Mouse (Mus musculus) heart, embryonic 12.5 days (tissue): ENCODE measurements around the gene D630036H23Rik. TPM values are rescaled to one million over a fixed set of nuclear protein-coding genes. Genes with fewer than 3 reads are reported as not detected.
"Not testable (repeated sequence)": the region's sequence is repeated elsewhere in the genome, so short reads cannot be mapped to it uniquely, and the experiment has no call there.

ENCODE experiments used
- ATAC-seq: fragments of 200-750 bp; cut with Nextera tagmentation; 2 replicates; pipeline ENCODE4 v1.8.0; 2017; ENCODE audit warnings: moderate TSS enrichment, moderate library complexity; ENCODE audit not compliant: insufficient number of reproducible peaks, low FRiP score
- H3K27ac ChIP-seq: fragments of 300-500 bp; sonication (generic); 2 replicates; pipeline ENCODE4 v1.5.1; 2016; ENCODE audit warnings: mild to moderate bottlenecking, moderate library complexity; ENCODE audit not compliant: poor library complexity, severe bottlenecking
- H3K27me3 ChIP-seq: fragments of 300-500 bp; sonication (generic); replicated peaks from 2 replicates; pipeline ENCODE4 v1.6.1; 2016; ENCODE audit warnings: mild to moderate bottlenecking, moderate library complexity
- H3K36me3 ChIP-seq: fragments of 300-500 bp; sonication (generic); 2 replicates; pipeline ENCODE4 v1.6.1; 2016; ENCODE audit warnings: mild to moderate bottlenecking, moderate library complexity
- H3K4me1 ChIP-seq: fragments of 300-500 bp; sonication (generic); replicated peaks from 2 replicates; pipeline ENCODE4 v1.6.1; 2016; ENCODE audit warnings: mild to moderate bottlenecking
- H3K4me2 ChIP-seq: fragments of 300-500 bp; sonication (generic); 2 replicates; pipeline ENCODE4 v1.6.1; 2016; ENCODE audit warnings: mild to moderate bottlenecking, moderate library complexity
- H3K4me3 ChIP-seq: fragments of 300-500 bp; sonication (generic); 2 replicates; pipeline ENCODE4 v1.5.1; 2016; ENCODE audit warnings: mild to moderate bottlenecking
- H3K9ac ChIP-seq: fragments of 300-500 bp; sonication (generic); 2 replicates; pipeline ENCODE4 v1.6.1; 2016; ENCODE audit warnings: mild to moderate bottlenecking, moderate library complexity
- H3K9me3 ChIP-seq: fragments of 300-500 bp; sonication (generic); replicated peaks from 2 replicates; pipeline ENCODE4 v1.6.1; 2016; ENCODE audit warnings: mild to moderate bottlenecking, moderate library complexity
- WGBS: fragments of 180-500 bp; shearing (Covaris S2); methylation state at CpG from one replicate; pipeline ENCODE4 v1.1.7; 2016; 5-methylcytosine and 5-hydroxymethylcytosine counted together
- polyA plus RNA-seq: library from polyadenylated mRNA; unstranded; fragments of >200 nt; fragmentation: Nextera tagmentation; extraction: Ambion mirVana; gene quantifications from 2 replicates; pipeline ENCODE4 v1.2.1, GENCODE M21; 2016

D630036H23Rik gene
- polyA plus RNA-seq = 1.1 and 1.4 TPM in 2 replicates

GRCm38 (mm10) chr12:36381441-36382340 is at the start of gene D630036H23Rik, which contains the start of gene Ispd:
TSS of gene D630036H23Rik (minus strand) at chr12:36382181.
TSS of gene Ispd (plus strand) at chr12:36381450.
- H3K4me2 ChIP-seq = peak within 1 kb of the TSS; percentile 78
- under 1% methylated on average over 64 of the region's 64 CpGs for WGBS

DNA sequence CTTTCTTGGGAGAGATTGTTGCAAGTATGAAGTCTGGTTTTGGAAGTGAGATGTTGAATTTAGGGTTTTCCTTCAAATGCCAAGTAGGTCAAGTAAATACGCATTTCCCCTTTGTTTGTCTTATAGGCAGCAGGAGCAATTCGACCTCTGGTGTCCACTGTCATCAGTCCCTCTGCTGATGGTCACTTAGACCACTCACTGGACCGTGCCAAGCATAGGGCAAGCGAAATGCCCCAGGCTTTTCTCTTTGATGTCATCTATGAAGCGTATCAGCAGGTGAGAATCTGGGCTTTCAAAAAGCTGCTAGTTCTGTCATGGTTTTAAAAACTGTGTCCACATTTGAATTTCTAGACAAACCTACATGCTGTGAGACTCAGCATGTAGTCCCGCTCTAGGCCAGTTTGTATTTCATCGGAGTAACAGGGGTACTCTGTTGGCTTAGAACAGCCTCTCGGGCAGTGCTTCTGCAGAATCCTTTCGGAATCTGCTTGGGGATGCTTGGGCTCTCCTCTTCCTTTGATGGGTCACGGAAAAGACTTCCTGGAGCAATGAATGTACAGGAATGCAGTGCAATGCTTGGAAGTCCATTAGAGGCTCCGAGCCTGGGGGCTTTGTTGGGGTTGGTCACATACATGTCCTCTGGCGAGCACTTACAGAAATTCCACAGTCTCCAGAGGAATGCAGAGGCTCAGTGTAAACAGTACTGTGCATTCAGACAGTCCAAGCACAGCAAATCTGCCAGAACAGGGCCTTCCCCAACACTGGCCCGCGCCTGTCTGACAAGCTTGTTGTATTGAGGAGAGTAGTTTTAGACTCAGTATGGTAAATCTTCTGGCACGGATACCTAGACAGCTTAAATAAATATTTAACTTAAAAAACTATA is 44.4 kb upstream of the D630036H23Rik start:
- Histone ChIP-seq H3K27me3 (no peaks in the 10 kb centered on the region), H3K9ac (no peak overlapping the region), H3K9me3 (no peaks in the 10 kb centered on the region), H3K27ac (no peak overlapping the region), H3K4me2 (no peak overlapping the region), H3K36me3 (no peaks in the 10 kb centered on the region), H3K4me3 (no peak overlapping the region), H3K4me1 (0 out of 2 replicates have a peak, but pooled peaks cover 4% of the 10 kb centered on the region)
- ATAC-seq = no peak
- WGBS = 72% methylated on average over 15 of the region's 15 CpGs

More at GRCm38 (mm10) chr12:36381441-36382340, at the start of gene D630036H23Rik, which contains the start of gene Ispd:
- H3K9ac ChIP-seq = peak within 1 kb of the TSS; percentile 95
- H3K9me3 ChIP-seq = no peaks in the 10 kb centered on the region
- peak within 1 kb of the TSS; percentile 74 for H3K4me3 ChIP-seq
- H3K27ac ChIP-seq = peak within 1 kb of the TSS; percentile 95
- H3K27me3 ChIP-seq = no peaks in the 10 kb centered on the region
- no peaks in the 10 kb centered on the region for H3K36me3 ChIP-seq
- peaks cover 3% of the 10 kb centered on the region; the same call in 1 of the 2 replicates for H3K4me1 ChIP-seq
- peak; percentile 89 for ATAC-seq

DNA sequence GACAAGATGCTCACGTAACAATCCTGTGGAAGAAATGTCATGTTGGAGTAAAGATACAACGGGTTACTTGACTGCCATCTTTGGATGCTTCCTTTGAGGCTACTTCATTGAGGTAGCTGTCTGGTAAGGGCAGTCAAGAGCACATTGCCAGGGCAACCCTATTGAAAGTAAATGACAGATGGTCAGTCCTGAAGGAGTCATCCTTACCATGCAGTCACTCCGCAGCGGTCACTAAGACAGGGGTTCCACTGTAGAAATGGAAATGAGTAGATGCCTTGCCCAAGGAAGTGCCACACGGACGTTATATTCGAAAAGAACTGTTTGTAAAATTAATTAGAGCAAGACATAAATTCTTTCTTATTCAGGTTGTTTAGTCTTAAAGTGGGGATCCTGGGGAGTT is 43.3 kb upstream of the D630036H23Rik start:
- H3K4me1 ChIP-seq = 0 out of 2 replicates have a peak, but pooled peaks cover 4% of the 10 kb centered on the region
- H3K36me3 ChIP-seq = no peaks in the 10 kb centered on the region
- no peak overlapping the region for H3K4me2 ChIP-seq
- no peak for ATAC-seq
- H3K27me3 ChIP-seq = no peaks in the 10 kb centered on the region
- H3K9ac ChIP-seq = no peak overlapping the region
- no peak overlapping the region for H3K4me3 ChIP-seq
- no peaks in the 10 kb centered on the region for H3K9me3 ChIP-seq
- H3K27ac ChIP-seq = no peak overlapping the region
- WGBS = 84% methylated on average over 7 of the region's 7 CpGs

DNA sequence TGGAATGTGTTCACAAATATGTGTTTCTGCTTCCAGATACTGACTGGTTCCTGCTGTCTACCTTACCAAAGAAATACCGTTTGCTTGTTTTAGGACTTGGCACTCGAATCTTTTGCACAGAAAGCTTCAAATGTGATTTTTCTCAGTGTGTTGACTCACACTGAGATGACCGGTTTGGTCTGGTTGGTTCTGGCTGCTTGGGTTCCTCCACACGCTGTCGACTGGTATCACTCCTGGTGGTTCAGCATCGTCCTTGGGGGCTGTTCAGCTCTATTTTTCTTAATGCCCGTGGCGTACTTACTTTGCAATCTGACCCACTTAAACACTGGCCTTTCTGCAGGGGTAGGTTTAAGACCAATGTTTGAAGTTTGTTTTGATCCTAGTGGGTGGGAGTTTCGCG is 41.7 kb upstream of the D630036H23Rik start:
- H3K4me3 ChIP-seq = no peak overlapping the region
- H3K27ac ChIP-seq = no peak overlapping the region
- 82% methylated on average over 10 of the region's 10 CpGs for WGBS
- H3K9ac ChIP-seq = no peak overlapping the region
- no peaks in the 10 kb centered on the region for H3K9me3 ChIP-seq
- H3K4me1 ChIP-seq = 0 out of 2 replicates have a peak, but pooled peaks cover 4% of the 10 kb centered on the region
- no peak for ATAC-seq
- no peak overlapping the region for H3K4me2 ChIP-seq
- H3K27me3 ChIP-seq = no peaks in the 10 kb centered on the region
- H3K36me3 ChIP-seq = no peaks in the 10 kb centered on the region

DNA sequence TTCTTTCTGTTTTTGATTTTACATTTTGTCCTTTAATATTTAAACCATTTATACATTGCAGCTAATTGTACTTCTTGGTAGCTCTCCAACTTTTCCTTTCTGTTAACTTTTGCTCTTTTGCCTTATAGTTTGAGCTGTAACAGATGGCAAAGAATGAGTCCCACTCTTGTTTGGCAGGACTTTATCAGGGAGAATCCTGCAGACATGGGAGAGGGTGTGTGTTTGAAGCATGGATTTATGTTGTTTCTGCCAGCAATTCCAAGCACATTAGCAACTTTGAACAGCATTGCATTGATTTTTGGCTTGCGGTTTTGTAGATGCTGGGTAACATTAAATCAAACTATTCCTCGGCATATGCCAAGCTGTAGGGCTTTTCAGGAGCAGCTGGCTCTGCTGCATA is 13.1 kb upstream of the D630036H23Rik start:
- 66% methylated on average over 2 of the region's 2 CpGs for WGBS
- Histone ChIP-seq H3K9me3 (peaks cover 3% of the 10 kb centered on the region; the same call in 1 of the 2 replicates), H3K27ac (no peak overlapping the region)

DNA sequence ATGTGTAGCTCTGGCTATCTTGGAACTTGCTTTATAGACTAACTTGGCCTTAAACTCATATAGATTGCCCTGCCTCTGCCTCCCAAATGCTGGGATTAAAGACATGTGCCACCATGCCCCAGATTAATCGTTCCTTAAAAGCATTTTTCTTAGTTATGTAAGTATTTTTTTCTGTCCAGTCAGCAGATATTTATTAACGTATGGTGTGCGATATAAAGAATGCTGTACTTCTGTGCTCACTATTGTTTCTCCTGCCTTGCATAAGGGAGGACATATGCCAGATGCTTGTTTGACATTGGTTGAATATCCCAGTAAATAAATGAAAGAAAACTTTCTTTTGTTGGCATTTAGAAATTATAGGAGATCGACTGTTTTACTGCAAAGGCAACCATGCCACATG is 5.0 kb upstream of the D630036H23Rik start:
- no peak for ATAC-seq
- 82% methylated on average over 4 of the region's 4 CpGs for WGBS
- Histone ChIP-seq H3K9ac (no peak overlapping the region), H3K27me3 (no peaks in the 10 kb centered on the region), H3K36me3 (peaks cover 5% of the 10 kb centered on the region; the same call in 1 of the 2 replicates), H3K27ac (no peak overlapping the region), H3K4me1 (0 out of 2 replicates have a peak, but pooled peaks cover 3% of the 10 kb centered on the region), H3K4me2 (no peak overlapping the region), H3K9me3 (no peaks in the 10 kb centered on the region), H3K4me3 (no peak overlapping the region)

More for the DNA sequence above, 13.1 kb upstream of the D630036H23Rik start:
- no peak overlapping the region for H3K9ac ChIP-seq
- no peak for ATAC-seq
- H3K4me3 ChIP-seq = no peak overlapping the region
- H3K36me3 ChIP-seq = peaks cover 12% of the 10 kb centered on the region; the same call in 1 of the 2 replicates
- no peaks in the 10 kb centered on the region for H3K27me3 ChIP-seq
- H3K4me1 ChIP-seq = no peaks in the 10 kb centered on the region
- H3K4me2 ChIP-seq = no peak overlapping the region

DNA sequence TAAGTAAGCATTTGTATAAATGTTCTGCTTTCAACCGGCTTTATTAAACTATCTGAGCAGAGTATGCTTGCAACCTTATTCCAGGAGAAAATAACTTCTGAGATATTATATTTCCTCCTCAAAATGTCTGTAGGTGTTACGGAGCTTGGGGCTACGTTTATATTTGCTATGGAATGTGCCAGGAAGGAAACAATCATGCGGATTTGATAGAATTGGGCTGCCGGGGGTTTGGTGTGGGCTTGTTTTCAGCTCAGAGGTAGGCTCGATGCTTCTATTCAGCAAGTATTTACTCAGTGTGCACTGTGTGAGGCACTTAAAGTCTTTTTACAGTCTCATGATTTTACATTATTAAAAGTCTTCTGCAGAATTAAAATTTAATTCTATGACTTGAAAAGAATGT is 3.4 kb upstream of the D630036H23Rik start:
- no peak for ATAC-seq
- no peak overlapping the region for H3K27ac ChIP-seq
- H3K4me3 ChIP-seq = no peak overlapping the region
- no peak overlapping the region for H3K9ac ChIP-seq
- H3K36me3 ChIP-seq = no peaks in the 10 kb centered on the region
- no peak overlapping the region for H3K4me2 ChIP-seq
- 60% methylated on average over 6 of the region's 6 CpGs for WGBS
- 0 out of 2 replicates have a peak, but pooled peaks cover 3% of the 10 kb centered on the region for H3K4me1 ChIP-seq
- H3K27me3 ChIP-seq = no peaks in the 10 kb centered on the region
- H3K9me3 ChIP-seq = no peaks in the 10 kb centered on the region

DNA sequence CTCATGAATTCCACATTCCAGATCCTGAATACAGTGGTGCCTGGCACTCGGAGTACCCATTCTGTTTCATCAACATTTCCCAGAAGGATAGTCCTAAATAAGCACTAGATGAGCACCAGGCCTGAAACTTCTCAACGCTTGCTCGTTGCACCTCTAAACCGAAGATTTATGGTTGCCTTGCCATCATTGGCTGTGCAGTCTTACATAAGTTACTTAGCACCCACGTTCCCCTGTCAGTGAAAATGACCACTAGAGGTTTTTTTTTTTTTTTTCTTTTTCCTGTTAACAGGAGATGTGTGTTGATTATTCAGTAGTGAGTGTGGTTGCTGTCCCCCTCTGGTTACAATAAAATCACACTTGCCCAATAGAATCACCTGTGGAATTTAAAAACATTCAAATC is 1.2 kb downstream of the D630036H23Rik start:
- H3K4me3 ChIP-seq = no peak overlapping the region
- peak overlapping the region; percentile 78; the same call in 1 of the 2 replicates for H3K4me2 ChIP-seq
- no peaks in the 10 kb centered on the region for H3K27me3 ChIP-seq
- ATAC-seq = no peak
- H3K36me3 ChIP-seq = no peaks in the 10 kb centered on the region
- H3K9ac ChIP-seq = no peak overlapping the region
- 68% methylated on average over 5 of the region's 5 CpGs for WGBS
- peaks cover 3% of the 10 kb centered on the region; the same call in 1 of the 2 replicates for H3K4me1 ChIP-seq
- no peaks in the 10 kb centered on the region for H3K9me3 ChIP-seq
- no peak overlapping the region for H3K27ac ChIP-seq

GRCm38 (mm10) chr12:36380254-36380653 is 1.7 kb downstream of the D630036H23Rik start:
- Histone ChIP-seq H3K4me3 (no peak overlapping the region), H3K27me3 (no peaks in the 10 kb centered on the region), H3K27ac (no peak overlapping the region), H3K9me3 (no peaks in the 10 kb centered on the region), H3K9ac (no peak overlapping the region), H3K4me2 (no peak overlapping the region), H3K36me3 (no peaks in the 10 kb centered on the region), H3K4me1 (peaks cover 3% of the 10 kb centered on the region; the same call in 1 of the 2 replicates)
- 66% methylated on average over 3 of the region's 3 CpGs for WGBS
- ATAC-seq = no peak

DNA sequence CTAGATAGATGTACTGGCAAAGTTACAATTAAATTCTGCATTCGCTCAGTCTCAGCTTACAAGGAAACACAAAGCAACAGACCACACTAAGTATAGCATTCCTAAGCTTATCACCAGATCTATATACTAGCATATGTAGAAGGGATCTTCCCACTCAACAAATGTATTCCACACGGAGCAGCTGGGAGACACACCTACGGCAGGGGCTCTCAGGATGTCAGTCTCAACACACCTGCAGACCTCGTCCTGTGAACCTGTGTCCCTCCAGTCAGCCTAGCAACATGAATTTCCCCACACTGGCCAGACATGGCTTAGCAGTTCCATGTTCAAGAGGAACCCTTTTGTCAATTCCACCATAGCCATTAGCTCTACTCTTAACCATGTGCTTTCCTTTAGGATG is 5.6 kb downstream of the D630036H23Rik start:
- H3K36me3 ChIP-seq, H3K4me3 ChIP-seq, H3K27me3 ChIP-seq, ATAC-seq, H3K4me2 ChIP-seq, H3K9ac ChIP-seq, H3K4me1 ChIP-seq, H3K27ac ChIP-seq, H3K9me3 ChIP-seq: not testable (repeated sequence)
- 87% methylated on average over 3 of the region's 4 CpGs for WGBS
